ENCODE assay signal across 8 mouse cellular contexts in the genomic region with DNA sequence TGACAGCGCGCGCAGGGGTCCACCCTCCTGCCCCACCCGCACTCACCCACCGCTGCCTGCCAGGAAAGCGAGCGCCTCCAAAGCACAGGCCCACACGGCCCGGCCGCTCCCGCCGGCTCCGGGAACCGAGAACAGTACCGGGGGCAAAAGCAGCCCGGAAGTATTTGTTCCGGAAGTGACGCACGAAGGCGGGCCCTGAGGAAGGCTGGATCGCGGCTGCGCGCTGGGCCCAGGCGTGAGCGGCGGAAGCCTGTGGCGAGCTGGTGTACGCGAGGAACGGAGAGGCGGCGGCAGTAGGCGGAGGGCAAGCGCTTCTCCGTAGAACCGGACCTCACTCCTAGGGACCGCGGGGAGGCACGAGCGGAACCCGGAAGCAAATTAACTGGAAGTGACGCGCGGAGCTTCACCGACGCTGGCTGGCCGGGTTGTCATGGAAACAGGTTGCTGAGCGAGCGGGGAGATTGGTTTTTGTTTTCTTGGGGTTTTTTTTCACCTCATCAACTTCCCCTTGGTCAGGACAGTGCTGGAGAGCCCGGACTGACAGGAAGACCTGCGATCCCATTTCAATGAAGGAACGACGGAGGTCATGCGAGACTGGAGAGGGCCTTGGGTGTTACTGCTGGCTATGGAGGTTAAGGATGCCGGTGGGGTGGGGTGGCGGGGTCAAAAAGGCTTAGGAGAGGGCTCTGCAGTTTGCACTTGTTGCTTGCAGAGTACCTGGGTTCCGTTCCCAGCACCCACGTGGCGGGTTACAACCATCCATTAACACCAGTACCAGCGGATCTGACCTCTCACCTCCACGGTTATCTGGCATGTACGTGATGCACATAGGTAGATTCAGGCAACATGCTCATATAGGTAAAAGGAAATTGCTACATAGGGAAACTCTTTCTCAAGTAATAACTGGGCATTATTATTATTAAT. TPM values are rescaled to one million over a fixed set of nuclear protein-coding genes. Genes with fewer than 3 reads are reported as not detected.
DNase-seq lines count a peak whose midpoint lies in the region; ATAC-seq lines count a peak whose summit lies in the region.

Gene Spata2 (minus strand): TSS at position 175 of the 924 bp plus-strand sequence.

- DNase-seq in MN1 (ENCODE audit: low spot score): peak; percentile 92
- peak; percentile 92 for DNase-seq in cerebellum, adult 9-10 months
- peak; percentile 86 to 95 for DNase-seq in frontal cortex, adult 2 months (ENCODE audit: extremely low spot score in 1 of 2, low spot score in 1 of 2)
- DNase-seq in hindbrain, embryonic 11.5 days (ENCODE audit: low spot score): peak; percentile 93
- DNase-seq in layer of hippocampus, postnatal 10 days (ENCODE audit: low spot score in 2 of 2): peak; percentile 94 to 95
- peak; percentile 93 for DNase-seq in lung, postnatal 10 days
- DNase-seq in ovary, postnatal 36 days (ENCODE audit: low spot score): peak; percentile 92
- DNase-seq in thymus, postnatal 25 days: peak; percentile 94

- peak within 1 kb of the TSS; percentile 87 for H3K9ac ChIP-seq in hindbrain, embryonic 11.5 days (ENCODE audit: low read depth, low read length)

- no peaks in the 10 kb centered on the region for H3K9me3 ChIP-seq in hindbrain, embryonic 11.5 days (ENCODE audit: control insufficient read depth, low read length)

- H3K4me1 ChIP-seq in hindbrain, embryonic 11.5 days (replicated peaks; ENCODE audit: control insufficient read depth, insufficient read depth, low read length): peaks cover 6% of the 10 kb centered on the region; the same call in 1 of the 2 replicates

- ATAC-seq in hindbrain, embryonic 11.5 days (ENCODE audit: low FRiP score): peak; percentile 92

- WGBS in hindbrain, embryonic 11.5 days: 2% methylated on average over 63 of the region's 63 CpGs

- no peaks in the 10 kb centered on the region for H3K36me3 ChIP-seq in hindbrain, embryonic 11.5 days (ENCODE audit: control insufficient read depth, insufficient read depth, low read length)

- peak within 1 kb of the TSS; percentile 100 for H3K4me3 ChIP-seq in hindbrain, embryonic 11.5 days (ENCODE audit: low read depth, low read length)

- H3K27me3 ChIP-seq in hindbrain, embryonic 11.5 days (ENCODE audit: control insufficient read depth, insufficient read depth, low read length): no peaks in the 10 kb centered on the region

- H3K4me2 ChIP-seq in hindbrain, embryonic 11.5 days (replicated peaks; ENCODE audit: low read depth, low read length): peak within 1 kb of the TSS; percentile 95

- peak within 1 kb of the TSS; percentile 94 for H3K27ac ChIP-seq in hindbrain, embryonic 11.5 days (ENCODE audit: low read depth, low read length)

RNA-seq across cellular contexts. Expression of gene Spata2, which starts in this region (rescaled TPM):
- 53.1 and 58.6 TPM in 2 replicates for polyA plus RNA-seq in frontal cortex, adult 2 months (2012; rRNA removed)
- 13.5 and 15.0 TPM in 2 replicates for polyA plus RNA-seq in hindbrain, embryonic 11.5 days (2014; fragmentation: Nextera tagmentation; extraction: Ambion mirVana)
- total RNA-seq in layer of hippocampus, postnatal 10 days (2021): 10 to 100 TPM; 64.6 to 65.1 TPM

Comparison
In these comparisons a context has a peak if more than half of its experiments do, and no peak if none do; other contexts are left out.
1. Peak in every context shown above with its lines: DNase-seq, ATAC-seq, H3K4me3 ChIP-seq and H3K27ac ChIP-seq.